Mouse (Mus musculus) regulatory T cell (primary cell): Measurements from ENCODE around the gene Mfap3.
"Not testable (repeated sequence)": the region's sequence is repeated elsewhere in the genome, so short reads cannot be mapped to it uniquely, and the experiment has no call there.

Experiments used
- in situ Hi-C: fragments of 300-600 bp; cut with MboI, MseI; formaldehyde crosslinking; loops from one replicate; pipeline ENCODE4 v1.15.1; 2025; ENCODE audit warnings: high pct_unique_total_duplicates

The Mfap3 gene

GRCm38 (mm10) chr11:57527506-57527905, 9.0 kb downstream of the Mfap3 start:
- in situ Hi-C loops = loop anchor here (10.0 kb wide), 1 partner anchor 1317 kb away; the partner anchor contains the start of gene Gm12258

GRCm38 (mm10) chr11:57529111-57529510, 10.6 kb downstream of the Mfap3 start:
- in situ Hi-C loops = loop anchor here (10.0 kb wide), 1 partner anchor 1316 kb away; the partner anchor contains the start of gene Gm12258

GRCm38 (mm10) chr11:57531300-57531950, 13.0 kb downstream of the Mfap3 start:
- in situ Hi-C loops = no loop called here

- in situ Hi-C loops = no loop called here
Observed at GRCm38 (mm10) chr11:57532306-57532705, 13.8 kb downstream of the Mfap3 start.

GRCm38 (mm10) chr11:57535912-57536311, 17.4 kb downstream of the Mfap3 start:
- in situ Hi-C loops = no loop called here

- in situ Hi-C loops = no loop called here
Observed at GRCm38 (mm10) chr11:57539841-57540418, 21.5 kb downstream of the Mfap3 start.

- in situ Hi-C loops = no loop called here
Observed at GRCm38 (mm10) chr11:57540681-57541080, 22.2 kb downstream of the Mfap3 start.

- in situ Hi-C loops = loop anchor here (5.0 kb wide), 2 partner anchors 48 to 218 kb away; no protein-coding TSS in a partner anchor
Observed at GRCm38 (mm10) chr11:57548618-57549550, 30.4 kb downstream of the Mfap3 start.

GRCm38 (mm10) chr11:57550230-57550629, 31.8 kb downstream of the Mfap3 start:
- in situ Hi-C loops = no loop called here

GRCm38 (mm10) chr11:57551016-57551415, 32.6 kb downstream of the Mfap3 start:
- in situ Hi-C loops = no loop called here

GRCm38 (mm10) chr11:57553015-57553780, 34.7 kb downstream of the Mfap3 start:
- in situ Hi-C loops = no loop called here

GRCm38 (mm10) chr11:57557936-57558335, 39.5 kb downstream of the Mfap3 start:
- in situ Hi-C loops = not testable (repeated sequence)

- in situ Hi-C loops = no loop called here
Observed at GRCm38 (mm10) chr11:57564564-57564963, 46.1 kb downstream of the Mfap3 start.

- in situ Hi-C loops = no loop called here
Observed at GRCm38 (mm10) chr11:57566091-57567035, 47.9 kb downstream of the Mfap3 start.

- in situ Hi-C loops = no loop called here
Observed at GRCm38 (mm10) chr11:57568950-57569490, 50.6 kb downstream of the Mfap3 start.

GRCm38 (mm10) chr11:57571035-57571434, 52.6 kb downstream of the Mfap3 start:
- in situ Hi-C loops = no loop called here

GRCm38 (mm10) chr11:57573686-57574274, 55.3 kb downstream of the Mfap3 start:
- in situ Hi-C loops = no loop called here

- in situ Hi-C loops = no loop called here
Observed at GRCm38 (mm10) chr11:57576871-57577515, 58.5 kb downstream of the Mfap3 start.
